Mouse (Mus musculus) ES-Bruce4 (cell line): ENCODE results near the gene Srprb.

Source experiments
- CTCF ChIP-seq: IDR thresholded peaks from one replicate; pipeline ENCODE4 v1.8.1; 2011; ENCODE audit warnings: low read depth, low read length
- EP300 ChIP-seq: IDR thresholded peaks from 2 replicates; pipeline ENCODE4 v1.6.1; 2011; ENCODE audit warnings: low read depth, low read length; ENCODE audit not compliant: insufficient read depth
- POLR2A ChIP-seq: IDR thresholded peaks from one replicate; pipeline ENCODE4 v1.8.1; 2011; ENCODE audit warnings: low read length; ENCODE audit not compliant: insufficient read depth

DNA sequence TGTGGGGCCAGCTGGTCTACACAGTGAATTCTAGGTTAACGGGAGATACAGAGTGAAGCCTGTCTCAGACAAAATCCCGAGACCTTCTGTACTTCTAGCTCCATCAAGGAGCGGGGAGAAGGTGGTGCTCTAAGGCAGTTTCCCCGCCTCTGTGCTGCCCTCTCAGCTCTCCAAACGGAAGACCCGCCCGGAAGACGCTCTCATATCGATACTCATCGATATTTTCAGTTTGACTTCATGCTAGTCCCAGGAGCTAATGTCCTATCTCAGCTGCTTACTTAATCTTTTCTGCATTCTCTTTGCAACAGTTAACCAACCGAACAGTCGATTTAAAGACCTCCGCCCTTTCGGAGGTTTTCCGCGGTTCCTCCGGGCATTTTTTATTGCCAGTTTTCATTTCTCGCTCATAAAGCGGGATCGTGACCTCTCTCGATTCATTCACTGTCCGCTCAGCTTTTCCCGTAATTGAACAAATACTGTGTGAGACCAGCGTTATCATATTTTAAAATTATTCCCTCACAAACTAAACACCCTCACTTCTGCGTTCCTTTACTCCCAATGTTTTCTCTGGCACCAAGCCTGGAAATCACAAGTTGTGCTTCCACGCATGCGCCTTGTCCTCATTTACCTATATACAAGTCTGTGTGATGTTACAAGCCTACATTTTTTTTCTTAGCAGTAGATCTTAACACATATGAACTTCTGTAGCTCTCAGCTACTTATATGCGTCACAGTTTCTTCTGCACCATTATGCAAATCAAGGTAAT, 10.9 kb upstream of the Srprb start:
- no peak for TF ChIP-seq POLR2A
- no peak for TF ChIP-seq CTCF
- no peak for TF ChIP-seq EP300
